Mouse (Mus musculus): ENCODE data around the gene Plekhj1.
"Not testable (repeated sequence)": the region's sequence is repeated elsewhere in the genome, so short reads cannot be mapped to it uniquely, and the experiment has no call there.

Plekhj1 gene

GRCm38 (mm10) chr10:80798150-80799006 is at the start of gene Plekhj1, which contains the start of gene Sf3a2:
Plekhj1 (minus strand) TSS chr10:80798626.
Sf3a2 (plus strand) TSS chr10:80798198.
- peak; percentile 97 for DNase-seq

GRCm38 (mm10) chr10:80845732-80846131 is 47.3 kb upstream of the Plekhj1 start:
- no peak for DNase-seq

DNA sequence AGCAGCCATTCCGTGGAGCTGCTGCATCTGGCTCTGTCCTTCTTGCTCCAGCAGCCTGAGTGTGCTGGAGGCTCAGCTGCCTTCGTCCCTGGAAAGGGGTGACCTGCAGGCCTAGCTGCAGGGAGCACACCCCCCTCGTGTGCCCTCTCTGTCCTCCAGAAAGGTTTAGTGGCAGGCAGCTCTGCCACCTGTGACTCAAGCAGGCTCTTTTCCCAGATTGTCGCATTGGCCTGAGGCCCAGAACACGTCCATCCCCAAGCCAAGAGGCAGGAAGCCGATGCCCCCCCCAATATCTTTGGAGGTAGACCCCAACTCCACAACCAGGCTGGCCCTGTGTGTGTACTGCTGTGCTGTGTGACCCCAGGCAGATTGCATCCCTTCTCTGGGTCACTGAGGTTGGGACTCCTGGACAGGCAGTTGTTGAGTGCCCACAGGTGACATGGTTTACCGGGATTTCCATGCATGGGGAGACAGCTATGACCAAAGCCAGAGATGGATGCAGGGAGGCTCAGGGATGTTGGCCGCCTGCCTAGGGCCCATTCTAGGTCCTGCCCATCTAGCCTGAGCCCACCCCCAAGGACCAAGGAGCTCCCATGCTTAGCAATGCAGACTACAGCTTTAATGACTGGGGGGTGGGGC is 46.7 kb upstream of the Plekhj1 start:
- no peak for DNase-seq

DNA sequence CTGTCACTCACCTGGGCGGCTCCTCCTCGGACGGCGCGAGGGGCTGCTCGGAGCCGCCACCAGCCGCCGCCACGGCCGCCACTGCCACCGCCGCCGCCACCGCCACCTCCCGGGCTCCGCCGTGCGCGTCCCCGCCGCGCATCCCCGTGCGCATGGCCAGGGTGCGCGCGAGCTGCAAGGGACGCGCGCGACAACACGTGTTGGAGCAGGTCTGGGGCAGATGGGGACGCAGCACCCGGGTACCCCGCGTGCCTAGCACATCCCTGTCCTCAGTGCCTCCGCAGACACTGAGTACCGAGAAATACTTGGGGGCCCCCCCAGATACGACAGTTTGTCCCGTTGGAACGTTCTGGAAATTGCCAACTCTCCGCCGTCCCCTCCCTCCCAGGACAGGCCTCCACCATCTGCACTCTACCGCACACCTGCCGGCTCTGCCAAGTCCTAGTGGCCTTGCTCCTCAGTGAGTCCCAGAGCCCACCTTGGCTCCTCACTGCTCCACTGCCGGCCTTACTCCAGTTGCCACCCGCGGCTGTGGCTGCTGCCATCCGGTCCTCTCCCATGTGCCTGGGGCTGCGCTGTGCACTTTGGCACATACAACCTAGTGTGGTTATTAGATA is 45.6 kb upstream of the Plekhj1 start, which contains the start of gene Lingo3:
TSS of gene Lingo3 (minus strand) at position 109 of the 617 bp plus-strand sequence.
- DNase-seq = no peak

DNA sequence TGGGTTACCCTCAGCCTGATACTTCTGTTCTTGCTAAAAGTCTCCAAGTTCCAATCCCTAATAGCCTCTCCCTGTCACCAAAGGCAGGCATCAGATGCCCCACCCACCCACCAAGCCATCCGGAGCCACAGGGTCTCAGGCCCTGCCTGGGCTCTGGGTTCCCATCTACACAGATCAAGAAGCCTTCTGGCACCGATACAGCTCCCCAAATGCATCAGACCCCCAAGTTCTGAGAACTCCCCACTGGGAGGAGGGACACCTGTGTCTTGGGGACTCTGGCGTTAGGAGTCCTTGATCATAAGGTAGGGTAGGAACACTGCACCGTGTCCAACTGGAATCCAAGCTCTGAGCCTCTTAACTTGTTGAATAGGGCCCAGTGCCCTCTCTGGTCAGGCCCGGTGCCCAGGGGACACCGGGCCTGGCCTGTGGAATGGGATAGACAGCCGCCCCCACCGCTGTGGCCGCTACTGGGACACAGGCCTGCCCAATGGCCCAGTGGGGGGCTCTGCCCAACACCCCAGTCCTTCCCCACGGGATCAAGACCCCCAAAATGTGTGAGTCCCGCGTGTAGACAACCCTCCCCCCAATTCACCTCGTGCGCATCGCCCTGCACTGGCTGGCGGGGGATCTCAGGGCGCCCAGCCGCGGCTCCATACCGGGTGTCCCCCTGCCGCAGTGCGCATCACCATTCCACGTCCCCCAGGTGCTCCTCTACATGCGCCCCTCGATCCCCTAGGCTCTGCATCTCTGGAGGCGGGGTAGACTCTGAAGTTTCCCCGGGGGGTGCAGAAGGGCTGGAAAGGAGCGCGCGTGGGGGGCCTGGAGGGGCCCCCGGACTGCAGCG is 44.9 kb upstream of the Plekhj1 start:
- no peak for DNase-seq

DNA sequence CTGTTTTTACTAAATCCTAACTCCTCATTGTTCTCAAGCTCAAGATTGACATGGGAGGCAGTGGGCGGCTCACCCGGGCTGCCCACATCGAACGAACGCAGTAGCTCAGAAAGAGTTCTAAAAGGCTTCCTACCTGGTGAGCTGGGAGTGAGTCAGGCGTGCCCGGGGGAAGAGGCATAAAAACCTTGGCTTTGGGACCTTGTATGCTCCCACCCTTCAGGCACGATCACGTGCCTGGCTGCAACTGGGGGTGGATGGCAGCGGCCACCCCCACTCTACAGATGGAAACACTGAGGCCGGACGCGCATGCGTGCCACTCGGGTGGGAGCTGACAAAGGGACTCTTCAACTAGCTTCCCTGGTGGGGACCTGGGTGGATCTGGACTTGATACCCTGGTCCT is 43.9 kb upstream of the Plekhj1 start:
- DNase-seq = no peak

GRCm38 (mm10) chr10:80841685-80842084 is 43.3 kb upstream of the Plekhj1 start:
- DNase-seq = no peak

DNA sequence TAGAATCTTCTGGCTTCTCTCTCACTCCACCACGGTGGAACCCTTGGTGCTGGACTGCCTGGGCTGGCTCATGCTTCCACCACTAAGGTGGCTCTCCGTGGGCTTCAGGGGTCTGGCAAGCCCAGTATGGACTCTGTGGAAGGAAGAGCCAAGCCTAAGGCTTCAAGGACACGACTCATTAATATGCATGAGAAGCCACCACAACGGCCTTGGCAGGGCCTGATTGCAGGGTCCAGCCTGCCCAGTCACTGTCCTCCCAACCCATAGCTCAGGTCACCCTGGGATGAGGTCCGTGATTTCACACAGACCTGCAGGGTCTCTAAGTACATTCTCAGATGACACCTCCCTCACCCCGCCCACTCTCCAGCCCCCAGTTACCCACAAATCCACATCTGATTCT is 41.4 kb upstream of the Plekhj1 start:
- DNase-seq = no peak

GRCm38 (mm10) chr10:80838346-80838912 is 40.0 kb upstream of the Plekhj1 start:
- no peak for DNase-seq

DNA sequence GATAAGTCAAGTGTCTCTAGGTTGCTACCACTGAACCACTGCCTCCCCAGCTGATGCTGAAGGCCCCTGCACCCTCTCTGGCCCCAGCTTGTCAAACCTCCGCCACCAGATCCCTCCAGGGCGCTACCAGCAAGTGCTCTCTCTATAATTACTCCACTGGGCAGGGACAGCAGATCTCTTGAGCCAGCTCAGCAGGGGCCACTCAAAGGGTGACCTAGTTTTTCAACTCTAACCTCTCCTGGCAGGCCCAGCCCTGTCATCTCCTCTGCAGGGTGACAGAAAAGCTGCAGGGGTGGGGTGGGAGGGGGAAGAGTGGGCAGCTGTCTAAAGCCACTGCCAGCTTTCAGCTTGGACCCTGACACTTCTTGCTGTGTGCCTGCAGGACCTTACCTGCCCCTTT is 39.4 kb upstream of the Plekhj1 start:
- DNase-seq = no peak

GRCm38 (mm10) chr10:80836949-80837379 is 38.5 kb upstream of the Plekhj1 start:
- DNase-seq = no peak

GRCm38 (mm10) chr10:80835617-80836016 is 37.2 kb upstream of the Plekhj1 start:
- DNase-seq = no peak

GRCm38 (mm10) chr10:80832818-80833217 is 34.4 kb upstream of the Plekhj1 start:
- DNase-seq = no peak

DNA sequence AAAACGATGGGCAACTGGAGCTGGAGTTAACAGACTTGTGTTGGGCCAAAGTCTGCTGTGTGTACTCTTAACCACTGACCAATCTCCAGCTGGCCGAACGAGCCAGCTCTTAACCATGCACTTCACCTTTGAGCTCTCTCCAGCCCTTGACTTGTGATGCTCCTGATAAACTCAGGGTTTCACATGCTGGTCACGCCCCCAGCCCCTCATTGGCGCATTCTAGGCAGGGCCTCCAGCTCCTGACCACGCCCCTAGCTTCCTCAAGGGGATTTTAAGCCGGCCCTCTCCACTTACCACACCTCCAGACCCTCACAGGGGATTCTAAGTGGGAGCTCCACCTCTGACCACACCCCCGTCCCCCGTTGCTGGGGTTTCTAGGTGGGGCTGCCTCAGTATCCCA is 32.7 kb upstream of the Plekhj1 start:
- peak; percentile 77 for DNase-seq

DNA sequence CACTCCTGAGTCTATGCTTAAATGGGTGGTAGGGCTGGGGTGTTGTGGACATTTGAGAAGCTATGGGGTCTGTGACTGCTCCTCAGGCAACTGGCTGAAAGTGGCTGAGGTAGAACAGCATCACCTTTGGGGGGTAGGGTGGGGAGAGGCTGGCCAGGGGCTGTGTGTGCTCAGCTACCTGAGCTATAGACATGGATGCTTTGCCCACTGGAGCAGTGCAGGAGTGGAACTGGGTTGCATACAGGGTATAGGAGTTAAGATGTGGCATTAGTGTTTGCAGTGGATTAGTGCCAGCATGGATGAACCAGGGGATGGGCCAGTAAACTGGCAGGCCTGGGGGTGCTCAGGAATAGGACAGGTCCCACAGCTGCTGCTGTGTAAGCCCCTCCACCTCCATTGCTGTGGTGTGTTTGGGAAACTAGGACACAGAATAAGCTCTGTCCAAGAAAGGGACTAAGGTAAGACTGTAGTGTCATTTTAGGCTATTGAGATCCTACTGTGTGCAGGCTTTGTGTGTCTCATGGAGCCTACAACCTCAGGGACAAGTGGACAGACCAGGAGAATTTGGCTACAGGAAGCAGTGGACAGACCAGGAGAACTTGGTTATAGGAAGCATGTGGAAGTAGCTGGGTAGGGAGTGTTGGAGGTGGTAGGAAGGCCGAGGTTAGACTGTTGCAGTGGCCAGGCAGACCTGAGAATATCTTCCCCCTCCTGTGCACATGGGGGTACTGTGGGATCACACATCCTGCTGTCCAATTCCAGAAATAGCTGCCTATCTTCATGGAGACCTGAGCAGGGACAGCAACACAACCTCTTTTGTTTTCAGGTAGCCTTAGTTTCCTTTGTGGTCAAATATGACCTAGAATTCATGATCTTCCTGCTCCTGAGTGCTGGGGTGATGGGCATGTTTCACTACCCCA is 31.2 kb upstream of the Plekhj1 start:
- no peak for DNase-seq

- not testable (repeated sequence) for DNase-seq
Measured at GRCm38 (mm10) chr10:80828587-80828986, 30.2 kb upstream of the Plekhj1 start.

GRCm38 (mm10) chr10:80827870-80828420 is 29.5 kb upstream of the Plekhj1 start:
- DNase-seq = no peak

- no peak for DNase-seq
Measured at GRCm38 (mm10) chr10:80827063-80827869, 28.8 kb upstream of the Plekhj1 start.

DNA sequence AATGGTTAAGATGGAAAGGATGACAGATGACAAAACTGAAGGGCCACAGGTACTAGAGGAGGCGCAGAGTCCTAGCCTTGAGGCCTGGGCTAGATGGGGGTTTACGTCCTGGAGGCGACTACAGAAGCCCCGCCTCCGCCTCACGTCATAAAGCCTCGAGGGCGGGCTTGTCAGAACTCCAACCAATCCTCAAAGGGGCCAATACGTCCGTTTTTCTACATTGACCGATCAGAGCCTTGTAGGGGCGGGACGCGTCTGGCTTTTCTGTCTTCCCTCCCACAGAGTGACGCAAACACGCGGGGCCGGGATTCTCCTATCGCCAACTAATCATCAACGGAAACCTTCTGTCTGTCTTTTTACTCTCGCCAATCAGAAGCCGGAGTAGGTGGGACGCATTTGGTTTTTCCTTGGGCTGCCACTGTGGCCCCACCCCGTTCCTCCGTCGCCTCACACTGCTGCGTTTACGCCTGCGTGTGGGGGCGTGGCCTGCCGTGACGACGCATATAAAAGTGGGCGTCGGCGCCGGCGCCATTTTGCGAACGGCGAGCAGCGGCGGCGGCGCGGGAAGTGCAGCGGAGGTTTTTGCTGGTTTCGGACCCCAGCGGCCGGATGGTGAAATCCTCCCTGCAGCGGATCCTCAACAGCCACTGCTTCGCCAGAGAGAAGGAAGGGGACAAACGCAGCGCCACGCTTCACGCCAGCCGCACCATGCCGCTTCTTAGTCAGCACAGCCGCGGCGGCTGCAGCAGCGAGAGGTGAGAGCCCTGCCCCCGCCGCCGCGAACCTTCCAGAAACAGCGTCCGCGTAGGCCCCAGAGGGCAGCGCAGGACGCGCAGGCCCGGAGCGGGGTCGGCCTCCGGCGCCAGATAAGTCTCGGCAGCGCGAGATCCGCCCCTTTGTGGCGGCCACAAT is 28.0 kb upstream of the Plekhj1 start, which contains the start of gene Oaz1:
TSS of gene Oaz1 (plus strand) at position 506 of the 912 bp plus-strand sequence.
- peak; percentile 99 for DNase-seq

All from kidney, adult 18-20 months (tissue).